In genomic region chr5:112297257-112297656, GRCm38 (mm10) we compare ENCODE assay signal across 10 mouse cellular contexts. TPM values are rescaled to one million over a fixed set of nuclear protein-coding genes. Genes with fewer than 3 reads are reported as not detected.
DNase-seq lines count a peak whose midpoint lies in the region; ATAC-seq and TF ChIP-seq lines count a peak whose summit lies in the region.
"Had no signal": no experiment of that assay in that cellular context is flagged by ENCODE, and none has a peak within 500 bp of the region (broad histone marks: within the 10 kb centered on the region; RNA-seq: fewer than 3 reads in every experiment).

No protein-coding gene starts in this region.

- H3K9ac ChIP-seq in heart, adult 2 months (ENCODE audit: low read depth, low read length) = no peak overlapping the region
- H3K9ac ChIP-seq in midbrain, embryonic 15.5 days = no peak overlapping the region
- H3K9ac ChIP-seq in hindbrain, embryonic 14.5 days = no peak overlapping the region

- H3K27ac ChIP-seq in heart, adult 2 months = peak overlapping the region; percentile 34
- 0 out of 2 replicates have a peak overlapping the region, but pooled peaks have one; percentile 39 for H3K27ac ChIP-seq in midbrain, embryonic 10.5 days (replicated peaks)
- H3K27ac ChIP-seq in midbrain, embryonic 15.5 days = no peak overlapping the region
- H3K27ac ChIP-seq in hindbrain, embryonic 14.5 days = peak overlapping the region; percentile 14; the same call in 1 of the 2 replicates
- peak overlapping the region; percentile 45 for H3K27ac ChIP-seq in small intestine, adult 2 months (ENCODE audit: insufficient read depth, low read depth, low read length)

- no peaks in the 10 kb centered on the region for H3K36me3 ChIP-seq in heart, adult 2 months (ENCODE audit: control insufficient read depth, insufficient read depth, low read length)
- H3K36me3 ChIP-seq in midbrain, embryonic 10.5 days = no peaks in the 10 kb centered on the region
- H3K36me3 ChIP-seq in midbrain, embryonic 15.5 days (replicated peaks) = no peaks in the 10 kb centered on the region
- no peaks in the 10 kb centered on the region for H3K36me3 ChIP-seq in hindbrain, embryonic 14.5 days (replicated peaks; ENCODE audit: control insufficient read depth, insufficient read depth)
- H3K36me3 ChIP-seq in small intestine, adult 2 months (ENCODE audit: control insufficient read depth, insufficient read depth, low read length) = no peaks in the 10 kb centered on the region

- TF ChIP-seq EP300 in heart, adult 2 months (IDR thresholded peaks at IDR 0.05; ENCODE audit: insufficient read depth, low read depth, low read length) = no peak

- no peak overlapping the region for H3K4me2 ChIP-seq in midbrain, embryonic 15.5 days
- H3K4me2 ChIP-seq in hindbrain, embryonic 14.5 days (replicated peaks) = no peak overlapping the region

- peaks cover 64% of the 10 kb centered on the region for H3K4me1 ChIP-seq in heart, adult 2 months (ENCODE audit: control insufficient read depth, insufficient read depth, low read length)
- peaks cover 29% of the 10 kb centered on the region for H3K4me1 ChIP-seq in midbrain, embryonic 10.5 days
- H3K4me1 ChIP-seq in midbrain, embryonic 15.5 days = 0 out of 2 replicates have a peak, but pooled peaks cover 3% of the 10 kb centered on the region
- peaks cover 11% of the 10 kb centered on the region; the same call in 1 of the 2 replicates for H3K4me1 ChIP-seq in hindbrain, embryonic 14.5 days (replicated peaks; ENCODE audit: control insufficient read depth, insufficient read depth, low read length)
- H3K4me1 ChIP-seq in small intestine, adult 2 months (ENCODE audit: control insufficient read depth, insufficient read depth, insufficient read length, low read length) = peaks cover 18% of the 10 kb centered on the region

- ATAC-seq in midbrain, embryonic 15.5 days (replicated peaks) = no peak
- no peak for ATAC-seq in hindbrain, embryonic 14.5 days (ENCODE audit: low FRiP score)

- no peaks in the 10 kb centered on the region for H3K9me3 ChIP-seq in midbrain, embryonic 10.5 days (replicated peaks)
- no peaks in the 10 kb centered on the region for H3K9me3 ChIP-seq in midbrain, embryonic 15.5 days
- no peaks in the 10 kb centered on the region for H3K9me3 ChIP-seq in hindbrain, embryonic 14.5 days (ENCODE audit: control insufficient read depth, low read length)

- no peak overlapping the region for H3K4me3 ChIP-seq in heart, adult 2 months
- no peak overlapping the region for H3K4me3 ChIP-seq in midbrain, embryonic 10.5 days
- no peak overlapping the region for H3K4me3 ChIP-seq in midbrain, embryonic 15.5 days
- no peak overlapping the region for H3K4me3 ChIP-seq in hindbrain, embryonic 14.5 days (replicated peaks; ENCODE audit: low read length)
- H3K4me3 ChIP-seq in small intestine, adult 2 months (ENCODE audit: low read depth, low read length) = no peak overlapping the region

- H3K27me3 ChIP-seq in heart, adult 2 months (ENCODE audit: control insufficient read depth, insufficient read depth, low read length) = no peaks in the 10 kb centered on the region
- no peaks in the 10 kb centered on the region for H3K27me3 ChIP-seq in midbrain, embryonic 10.5 days (ENCODE audit: low read depth, poor library complexity, severe bottlenecking)
- no peaks in the 10 kb centered on the region for H3K27me3 ChIP-seq in midbrain, embryonic 15.5 days (replicated peaks)
- H3K27me3 ChIP-seq in hindbrain, embryonic 14.5 days (ENCODE audit: control insufficient read depth, insufficient read depth, low read length) = no peaks in the 10 kb centered on the region
- H3K27me3 ChIP-seq in small intestine, adult 2 months (ENCODE audit: control insufficient read depth, insufficient read depth, low read length) = no peaks in the 10 kb centered on the region

- H3K79me2 ChIP-seq in heart, adult 2 months (replicated peaks; ENCODE audit: control insufficient read depth, insufficient read depth, low read length) = peaks cover 23% of the 10 kb centered on the region

- no peak for TF ChIP-seq POLR2A in heart, adult 2 months (IDR thresholded peaks at IDR 0.05; ENCODE audit: insufficient read depth, low read depth, low read length)
- TF ChIP-seq POLR2A in small intestine, adult 2 months (IDR thresholded peaks at IDR 0.05; ENCODE audit: low read depth, low read length) = no peak

- 38% methylated on average over 2 of the region's 2 CpGs for WGBS in heart, adult 2 months
- 76% methylated on average over 2 of the region's 2 CpGs for WGBS in midbrain, embryonic 10.5 days
- 82% methylated on average over 2 of the region's 2 CpGs for WGBS in midbrain, embryonic 15.5 days
- 77% methylated on average over 2 of the region's 2 CpGs for WGBS in hindbrain, embryonic 14.5 days
- 77% methylated on average over 2 of the region's 2 CpGs for WGBS in small intestine, adult 2 months

- TF ChIP-seq CTCF in heart, adult 2 months (IDR thresholded peaks at IDR 0.05) = no peak
- no peak for TF ChIP-seq CTCF in small intestine, adult 2 months (IDR thresholded peaks at IDR 0.05; ENCODE audit: extremely low read depth, insufficient read length, insufficient replicate concordance, low read depth, low read length)

- intact Hi-C loops in heart, adult 2 months (cut with DNase I) = no loop called here

- no peak for DNase-seq in heart, adult 2 months
- no peak for DNase-seq in heart, adult 8-10 months (ENCODE audit: low spot score)
- no peak for DNase-seq in midbrain, embryonic 10.5 days (ENCODE audit: low spot score)
- no peak for DNase-seq in hindbrain, embryonic 14.5 days (ENCODE audit: low spot score)
- no peak for DNase-seq in right cerebral cortex, adult 2 months (ENCODE audit: low spot score in 2 of 2)
- no peak for DNase-seq in embryo, embryonic 11 days
- DNase-seq: gastrocnemius, postnatal 25 days had no signal

RNA-seq across cellular contexts. Expression of gene Tpst2, which starts 20.8 kb away (rescaled TPM):
- 10 to 100 TPM; 38.3 to 43.6 TPM for total RNA-seq in heart, adult 2 months (2021)
- polyA plus RNA-seq in heart, adult 2 months (2012; rRNA removed) = 36.9 and 37.7 TPM in 2 replicates
- total RNA-seq in heart, adult 8-10 months (2022) = 10 to 100 TPM; 32.2 to 47.1 (median 37.1) TPM
- 35.9 and 37.0 TPM in 2 replicates for polyA plus RNA-seq in midbrain, embryonic 10.5 days (2016; fragmentation: Nextera tagmentation; extraction: Ambion mirVana)
- 29.4 and 33.7 TPM in 2 replicates for polyA plus RNA-seq in midbrain, embryonic 15.5 days (2015; fragmentation: Nextera tagmentation; extraction: Ambion mirVana)
- 29.0 and 30.4 TPM in 2 replicates for polyA plus RNA-seq in hindbrain, embryonic 14.5 days (2014; fragmentation: Nextera tagmentation; extraction: Ambion mirVana)
- 29.8 and 35.4 TPM in 2 replicates for polyA plus RNA-seq in small intestine, adult 2 months (2012; rRNA removed)

RNA-seq across cellular contexts. Expression of gene Tfip11, which starts 28.9 kb away (rescaled TPM):
- total RNA-seq in heart, adult 2 months (2021) = 10 to 100 TPM; 17.6 to 19.4 TPM
- polyA plus RNA-seq in heart, adult 2 months (2012; rRNA removed) = 16.0 and 18.5 TPM in 2 replicates
- 10 to 100 TPM; 17.0 to 19.1 (median 18.4) TPM for total RNA-seq in heart, adult 8-10 months (2022)
- polyA plus RNA-seq in midbrain, embryonic 10.5 days (2016; fragmentation: Nextera tagmentation; extraction: Ambion mirVana) = 43.0 and 47.6 TPM in 2 replicates
- 35.7 and 38.2 TPM in 2 replicates for polyA plus RNA-seq in midbrain, embryonic 15.5 days (2015; fragmentation: Nextera tagmentation; extraction: Ambion mirVana)
- 24.9 and 26.4 TPM in 2 replicates for polyA plus RNA-seq in hindbrain, embryonic 14.5 days (2014; fragmentation: Nextera tagmentation; extraction: Ambion mirVana)
- 18.3 and 40.0 TPM in 2 replicates for polyA plus RNA-seq in small intestine, adult 2 months (2012; rRNA removed)

RNA-seq across cellular contexts. Expression of gene Crybb1, which starts 41.6 kb away (rescaled TPM):
- total RNA-seq in heart, adult 2 months (2021) = 1 to 10 TPM; 1.5 to 3.3 TPM
- 2.1 and 2.3 TPM in 2 replicates for polyA plus RNA-seq in heart, adult 2 months (2012; rRNA removed)
- 1 to 10 TPM; 2.0 to 3.4 (median 2.7) TPM for total RNA-seq in heart, adult 8-10 months (2022)
- polyA plus RNA-seq in midbrain, embryonic 10.5 days (2016; fragmentation: Nextera tagmentation; extraction: Ambion mirVana) = 0.41 and 0.91 TPM in 2 replicates
- 4.3 and 4.8 TPM in 2 replicates for polyA plus RNA-seq in midbrain, embryonic 15.5 days (2015; fragmentation: Nextera tagmentation; extraction: Ambion mirVana)
- polyA plus RNA-seq in hindbrain, embryonic 14.5 days (2014; fragmentation: Nextera tagmentation; extraction: Ambion mirVana) = 3.6 and 3.9 TPM in 2 replicates
- polyA plus RNA-seq in small intestine, adult 2 months (2012; rRNA removed) = 0.33 and 0.34 TPM in 2 replicates
- total RNA-seq: common myeloid progenitor, adult 5-6 weeks had no signal

RNA-seq across cellular contexts. Expression of gene Cryba4, which starts 44.9 kb away (rescaled TPM):
- total RNA-seq in heart, adult 2 months (2021) = 1 to 10 TPM; 5.3 to 7.1 TPM
- 14.4 and 33.8 TPM in 2 replicates for polyA plus RNA-seq in heart, adult 2 months (2012; rRNA removed)
- total RNA-seq in heart, adult 8-10 months (2022) = 10 to 100 TPM in 1 of 4 experiments, 1 to 10 TPM in 3; 7.6 to 10.4 (median 8.5) TPM
- polyA plus RNA-seq in midbrain, embryonic 10.5 days (2016; fragmentation: Nextera tagmentation; extraction: Ambion mirVana) = 0.43 and 1.4 TPM in 2 replicates
- polyA plus RNA-seq in midbrain, embryonic 15.5 days (2015; fragmentation: Nextera tagmentation; extraction: Ambion mirVana) = 0.93 and 1.4 TPM in 2 replicates
- polyA plus RNA-seq in hindbrain, embryonic 14.5 days (2014; fragmentation: Nextera tagmentation; extraction: Ambion mirVana) = 1.6 and 3.2 TPM in 2 replicates
- 1.5 and 2.2 TPM in 2 replicates for polyA plus RNA-seq in small intestine, adult 2 months (2012; rRNA removed)
- total RNA-seq: common myeloid progenitor, adult 5-6 weeks had no signal

RNA-seq across cellular contexts. Expression of gene Srrd, which starts 45.6 kb away (rescaled TPM):
- total RNA-seq in heart, adult 2 months (2021) = 1 to 10 TPM; 6.5 to 7.3 TPM
- 23.4 and 28.4 TPM in 2 replicates for polyA plus RNA-seq in heart, adult 2 months (2012; rRNA removed)
- 1 to 10 TPM; 7.8 to 9.4 (median 8.3) TPM for total RNA-seq in heart, adult 8-10 months (2022)
- polyA plus RNA-seq in midbrain, embryonic 10.5 days (2016; fragmentation: Nextera tagmentation; extraction: Ambion mirVana) = 48.7 and 51.0 TPM in 2 replicates
- 64.0 and 66.8 TPM in 2 replicates for polyA plus RNA-seq in midbrain, embryonic 15.5 days (2015; fragmentation: Nextera tagmentation; extraction: Ambion mirVana)
- 60.4 and 62.5 TPM in 2 replicates for polyA plus RNA-seq in hindbrain, embryonic 14.5 days (2014; fragmentation: Nextera tagmentation; extraction: Ambion mirVana)
- 20.5 and 34.1 TPM in 2 replicates for polyA plus RNA-seq in small intestine, adult 2 months (2012; rRNA removed)
